Mouse (Mus musculus) adrenal gland, postnatal 4 days (tissue): ENCODE measurements around the gene Faah. TPM values are rescaled to one million over a fixed set of nuclear protein-coding genes. Genes with fewer than 3 reads are reported as not detected.

Experiments used
- DNase-seq, 2 experiments: peaks; one replicate each; pipeline ENCODE4 v3.0.0; 2021 to 2022; ENCODE audit warnings: low spot score in 2 of 2, mixed read lengths in 2 of 2
- long read RNA-seq, 2 experiments: library from polyadenylated mRNA; stranded (forward); transcript quantifications; one replicate each; pipeline ENCODE4 v2.0.0; 2021
- total RNA-seq, 2 experiments: library from RNA; stranded (reverse); gene quantifications; 2 replicates each; pipeline ENCODE4 v1.2.3; 2021

The Faah gene
- 10 to 100 TPM in 1 of 2 experiments, 1 to 10 TPM in 1; 10.0 to 10.3 TPM for total RNA-seq
- long read RNA-seq, experiment 1, transcript Faah-201 (15 exons, 3,827 nt) = major isoform, 25 of 28 reads
- long read RNA-seq, experiment 1, partial matches to known transcripts = 0 of 28 reads
- long read RNA-seq, experiment 1, other reads (novel, unspliced or antisense) = 3 of 28 reads
- long read RNA-seq, experiment 2, transcript Faah-201 (15 exons, 3,827 nt) = major isoform, 28 of 35 reads
- long read RNA-seq, experiment 2, partial matches to known transcripts = 1 of 35 reads
- long read RNA-seq, experiment 2, other reads (novel, unspliced or antisense) = 6 of 35 reads

DNA sequence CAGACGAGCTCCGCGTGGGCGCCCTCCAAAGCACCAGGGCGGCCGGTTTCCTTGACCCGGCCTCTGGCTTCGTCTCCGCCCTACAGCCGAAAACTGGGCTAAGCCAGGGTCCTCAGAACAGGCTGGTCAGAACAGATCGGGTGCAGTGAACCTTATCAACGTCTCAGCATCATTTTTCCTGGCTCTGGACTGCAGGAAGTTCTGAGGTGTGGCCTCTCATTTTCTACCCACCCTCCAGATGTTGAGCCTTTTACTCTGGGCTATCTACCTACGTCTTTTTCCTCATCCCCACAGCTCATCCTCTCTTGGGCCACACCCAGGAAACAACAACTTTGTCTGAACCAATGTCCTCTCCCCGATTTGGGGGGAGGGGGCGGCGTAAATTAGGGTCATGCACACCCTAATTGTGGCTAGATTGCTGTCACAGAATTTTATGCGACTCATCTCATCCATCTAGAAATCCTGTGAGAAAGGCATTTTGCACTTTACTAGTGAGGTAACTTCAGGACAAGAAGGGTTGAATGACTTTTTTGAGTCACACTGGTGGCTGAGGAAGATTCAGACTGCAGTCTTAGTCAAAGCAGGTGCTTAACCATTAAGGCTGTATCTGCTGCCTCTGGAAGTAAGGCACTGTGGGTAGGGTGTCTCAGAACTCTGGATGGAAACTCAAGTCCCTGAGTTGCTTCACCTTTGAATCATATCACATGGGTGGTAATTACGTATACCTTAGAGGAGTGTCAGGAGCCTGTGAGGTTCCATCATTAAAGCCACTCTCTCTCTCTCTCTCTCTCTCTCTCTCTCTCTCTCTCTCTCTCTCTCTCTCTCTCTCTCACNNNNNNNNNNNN lies at the start of gene Faah:
Faah (minus strand) TSS at position 25 of the 845 bp plus-strand sequence.
- no peak for DNase-seq

GRCm38 (mm10) chr4:116063855-116064254 lies 46.1 kb upstream of the Faah start:
- no peak for DNase-seq

- no peak for DNase-seq
Measured at GRCm38 (mm10) chr4:116059012-116059726, 41.4 kb upstream of the Faah start.

DNA sequence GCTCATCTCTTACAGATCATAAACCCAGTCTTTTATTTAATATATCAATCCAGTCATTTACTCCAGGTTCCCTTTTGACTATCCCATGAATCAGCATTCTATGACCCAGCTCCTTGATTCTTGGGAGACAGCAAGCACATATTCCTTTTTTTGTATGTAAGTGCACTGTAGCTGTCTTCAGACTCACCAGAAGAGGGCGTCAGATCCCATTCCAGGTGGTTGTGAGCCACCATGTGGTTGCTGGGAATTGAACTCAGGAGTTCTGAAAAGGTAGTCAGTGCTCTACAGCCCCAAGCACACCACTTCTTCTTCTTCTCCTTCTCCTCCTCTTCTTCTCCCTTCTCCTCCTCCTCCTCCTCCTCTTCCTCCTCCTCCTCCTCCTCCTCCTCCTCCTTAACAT lies 39.8 kb upstream of the Faah start:
- DNase-seq = no peak

DNA sequence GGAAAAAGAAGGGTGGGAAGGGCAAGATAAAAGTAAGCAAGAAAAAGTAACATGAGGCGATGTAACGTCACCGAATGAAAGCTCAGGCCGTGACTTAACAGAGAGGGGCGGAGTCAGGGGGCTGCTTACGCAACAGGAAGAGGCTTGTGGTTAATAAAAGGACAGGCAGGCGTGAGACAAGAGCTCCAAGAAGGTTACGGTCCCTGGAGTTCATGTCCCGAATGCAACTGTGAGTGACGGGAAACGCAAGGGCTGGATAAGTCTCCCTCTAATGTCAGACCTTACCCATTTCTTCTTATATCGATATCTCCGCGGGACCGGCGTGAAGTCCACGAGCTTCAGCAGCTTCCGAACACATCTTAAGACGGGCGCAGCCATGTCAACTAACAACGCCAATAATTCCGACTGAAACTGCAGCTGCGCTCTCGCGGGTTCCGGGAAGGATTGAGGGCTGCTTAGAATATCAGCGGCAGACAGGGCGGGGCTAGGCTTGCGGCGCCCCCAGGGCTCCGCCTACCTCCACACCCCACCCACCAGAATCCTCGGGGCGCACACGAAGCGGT lies 35.8 kb upstream of the Faah start, which contains the start of gene Nsun4:
Nsun4 (minus strand) TSS at position 478 of the 563 bp plus-strand sequence.
- peak; percentile 72 to 79 for DNase-seq

DNA sequence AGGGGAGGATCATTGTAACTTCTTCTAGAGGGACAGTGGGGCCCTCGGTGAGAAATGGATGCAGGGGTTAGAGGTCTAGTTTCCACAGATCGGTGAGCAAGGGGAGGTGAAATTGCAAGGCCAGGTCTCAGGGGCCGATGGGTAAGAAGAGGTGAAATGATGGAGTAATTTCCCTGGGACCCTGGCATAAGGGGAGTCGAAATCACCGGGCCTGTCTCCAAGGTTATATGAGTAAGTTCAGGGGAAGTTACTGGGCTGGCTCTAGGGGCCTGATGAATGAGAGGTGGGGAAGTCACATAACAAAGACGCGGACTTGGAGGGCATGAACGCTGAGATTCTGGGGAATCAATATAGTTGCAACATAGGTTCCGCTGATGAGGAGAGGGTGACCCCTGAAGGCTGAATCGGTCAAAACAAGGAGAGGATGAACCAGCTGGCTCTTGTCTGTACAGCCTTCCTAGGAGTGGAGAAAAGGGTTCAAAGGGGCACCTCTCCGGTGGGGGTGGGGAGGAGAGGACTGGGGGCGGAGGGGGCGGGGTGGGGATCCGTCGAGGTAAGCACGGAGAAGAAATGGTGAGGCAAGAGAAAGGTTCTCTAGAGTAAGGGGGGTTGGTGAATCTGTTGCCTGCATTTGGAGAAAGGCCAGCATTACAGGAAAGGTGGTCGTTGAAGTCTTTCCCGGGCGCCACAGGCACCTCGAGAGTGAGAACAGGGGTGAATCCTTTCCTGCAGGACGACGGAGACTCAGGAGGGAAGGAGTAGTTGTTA lies 35.0 kb upstream of the Faah start:
- no peak for DNase-seq

GRCm38 (mm10) chr4:116049211-116049610 lies 31.5 kb upstream of the Faah start:
- no peak for DNase-seq

DNA sequence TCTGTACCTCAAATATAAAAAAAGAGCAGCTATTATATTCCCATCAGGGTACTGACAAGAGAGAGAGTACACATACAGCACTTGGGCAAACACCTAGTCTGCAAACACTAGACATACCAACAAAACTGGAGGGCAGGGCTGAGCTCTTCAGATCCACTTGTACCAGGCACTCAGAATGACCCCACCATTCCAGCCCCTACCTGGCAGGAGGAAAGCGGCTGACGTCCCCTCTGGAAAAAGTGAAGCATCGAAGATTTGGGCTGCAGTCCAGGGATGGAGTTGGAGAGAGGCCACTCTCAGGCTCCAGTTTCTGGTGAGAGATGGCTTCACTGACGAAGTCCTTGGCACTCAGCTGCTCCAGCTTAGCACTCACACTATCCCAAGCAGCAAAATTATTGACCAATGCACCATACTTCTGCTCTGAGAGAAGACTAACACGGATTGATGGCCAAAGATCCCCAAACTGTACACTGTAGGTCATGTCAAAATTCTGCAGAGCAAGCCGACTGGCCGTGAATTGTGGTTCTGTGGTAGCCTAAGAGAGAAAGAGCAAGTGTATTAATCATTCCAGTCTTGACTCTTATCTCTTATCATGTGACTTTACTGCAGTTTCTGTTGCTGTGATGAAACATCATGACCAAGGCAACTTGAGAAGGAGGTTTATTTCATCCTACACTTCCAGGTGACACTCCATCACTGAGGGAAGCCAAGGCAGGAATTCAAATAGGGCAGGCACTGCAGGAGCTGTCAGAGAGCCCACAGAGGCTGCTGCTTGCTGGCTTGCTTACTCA lies 30.6 kb upstream of the Faah start:
- DNase-seq = no peak

- no peak for DNase-seq
Measured at GRCm38 (mm10) chr4:116047681-116048080, 30.0 kb upstream of the Faah start.

DNA sequence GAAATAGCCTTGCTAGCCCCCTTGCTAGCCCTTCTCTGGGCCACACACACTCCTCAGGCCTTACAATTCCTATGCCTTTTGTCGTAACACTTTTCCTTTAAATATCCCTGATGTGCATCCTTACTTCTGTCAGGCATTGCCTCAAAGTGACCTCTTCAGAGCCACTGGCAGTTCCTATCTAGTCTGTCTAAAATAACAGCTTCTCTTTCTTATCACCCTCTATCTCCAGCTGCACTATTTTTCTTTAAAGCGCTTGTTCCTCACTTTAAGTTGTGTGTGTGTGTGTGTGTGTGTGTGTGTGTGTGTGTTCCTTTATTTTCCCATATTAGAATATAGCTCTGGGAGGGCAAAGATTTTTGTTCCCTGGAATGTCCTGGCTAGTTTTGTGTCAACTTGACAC lies 28.9 kb upstream of the Faah start:
- no peak for DNase-seq

GRCm38 (mm10) chr4:116042186-116042585 lies 24.5 kb upstream of the Faah start:
- DNase-seq = no peak

- DNase-seq = no peak
Measured at GRCm38 (mm10) chr4:116040466-116040865, 22.7 kb upstream of the Faah start.

DNA sequence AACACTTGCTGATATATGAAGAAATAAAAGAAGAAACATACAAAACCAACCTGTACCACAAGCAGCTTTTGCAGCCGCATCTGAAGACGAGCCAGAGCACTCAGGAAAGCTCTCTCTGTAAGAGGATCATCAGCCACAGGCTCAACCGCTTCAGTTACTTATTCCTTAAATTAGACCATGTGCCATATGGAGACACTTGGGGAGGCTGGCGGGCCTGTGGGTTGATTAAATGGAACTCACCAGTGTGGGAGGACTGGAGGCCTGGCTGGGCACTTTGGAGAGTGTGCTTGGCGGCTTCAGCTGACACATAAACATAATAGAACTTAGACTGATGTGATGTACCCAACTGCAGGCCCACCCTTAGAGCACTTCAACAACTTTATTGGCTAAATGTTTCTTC lies 15.6 kb upstream of the Faah start:
- DNase-seq = no peak

DNA sequence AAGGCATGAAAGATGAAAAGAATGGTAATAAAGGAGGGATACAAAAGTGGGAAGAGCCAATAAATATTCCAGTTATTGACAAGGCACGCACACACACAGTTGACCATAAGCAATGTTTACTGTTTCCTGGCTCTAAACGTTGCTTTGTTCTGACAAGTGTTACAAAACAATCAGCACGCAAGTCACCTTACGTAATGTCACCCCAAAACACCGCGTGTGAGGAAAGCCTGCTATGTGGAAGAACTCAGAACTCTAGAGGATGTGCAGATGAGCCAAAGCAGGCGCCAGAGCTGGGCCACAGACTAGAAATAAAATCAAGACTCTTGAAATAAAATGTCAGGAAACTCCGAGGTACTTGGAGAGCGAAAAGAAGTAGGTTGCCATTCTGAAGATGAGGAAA lies 15.2 kb upstream of the Faah start:
- DNase-seq = no peak

- DNase-seq = peak; percentile 47 to 65
Measured at GRCm38 (mm10) chr4:116017300-116017901, 325 bp downstream of the Faah start.

DNA sequence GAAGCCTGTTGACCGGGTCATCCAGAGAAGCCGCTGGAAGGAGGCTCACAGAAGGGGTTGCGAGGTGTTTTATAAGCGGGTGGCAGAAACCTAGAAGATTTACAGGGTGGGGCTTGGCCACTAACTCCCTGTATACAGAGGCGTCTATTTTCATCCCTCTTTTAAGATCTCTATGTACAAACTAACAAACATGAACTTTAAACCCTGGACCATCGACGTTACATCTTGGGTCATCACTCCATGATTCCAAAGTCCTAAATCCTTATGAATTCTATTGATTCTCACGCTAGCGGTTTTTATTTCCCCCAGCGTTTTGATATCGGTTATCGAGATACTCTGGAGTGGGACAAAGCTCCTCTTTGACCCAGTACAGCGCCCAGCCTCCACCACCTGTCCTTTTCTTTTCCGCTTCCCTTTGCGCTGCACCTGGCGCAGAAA lies 845 bp downstream of the Faah start:
- no peak for DNase-seq

DNA sequence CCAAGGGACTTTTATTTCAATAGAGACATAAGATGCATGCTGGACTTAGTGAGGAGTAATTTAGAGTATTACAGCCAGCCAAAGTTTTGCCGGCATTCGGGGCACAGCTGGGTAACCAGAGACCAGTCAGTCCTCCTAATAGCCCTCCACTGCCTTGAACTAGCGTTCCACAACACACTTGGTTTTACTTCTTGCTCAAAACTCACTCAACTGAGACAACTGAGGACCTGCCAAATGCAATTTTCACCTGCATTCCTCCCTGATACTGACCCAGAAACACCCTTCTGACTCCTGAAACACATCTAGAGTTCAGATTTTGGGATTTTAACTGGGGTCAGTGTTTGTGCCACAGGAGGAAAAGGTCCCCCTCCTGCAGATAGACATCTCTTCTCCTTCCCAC lies 1.3 kb downstream of the Faah start:
- no peak for DNase-seq

DNA sequence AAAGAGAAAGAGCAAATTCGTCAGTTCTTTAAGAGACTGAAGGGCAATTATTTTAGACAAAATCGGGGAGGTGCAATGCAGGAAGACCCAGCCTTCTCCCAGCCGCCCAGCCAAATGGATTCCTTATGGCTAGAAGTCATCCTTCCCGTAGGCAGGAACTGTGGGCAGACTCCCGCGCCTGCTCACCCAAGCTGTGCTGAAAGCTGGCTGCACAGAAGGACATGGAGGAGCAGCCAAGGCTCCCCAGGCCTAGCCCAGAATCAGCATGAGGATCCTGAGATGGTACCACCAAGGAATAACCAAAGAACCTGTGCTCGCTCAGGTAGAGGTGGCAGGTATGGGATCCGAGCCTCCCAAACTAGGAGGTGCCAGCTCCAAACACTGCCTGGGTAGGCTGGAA lies 1.7 kb downstream of the Faah start:
- no peak for DNase-seq

DNA sequence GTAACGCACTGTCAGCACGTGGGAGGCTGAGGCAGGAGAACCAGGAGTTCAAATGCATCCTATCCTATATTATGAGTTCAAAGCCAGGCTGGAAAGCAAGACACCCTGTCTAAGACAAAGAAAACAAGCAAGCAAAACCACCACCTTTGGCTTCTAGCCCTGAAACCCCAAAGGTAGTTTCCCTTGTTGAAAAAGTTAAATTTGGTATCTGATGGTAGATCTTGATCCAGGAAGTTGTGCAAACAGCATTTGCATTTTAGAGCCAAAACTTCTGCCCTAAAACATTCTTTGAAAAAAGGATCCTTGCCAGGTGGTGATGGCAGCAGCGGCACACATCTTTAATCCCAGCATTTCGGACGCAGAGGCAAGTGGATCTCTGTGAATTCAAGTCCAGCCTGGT lies 2.2 kb downstream of the Faah start:
- no peak for DNase-seq
